Mouse (Mus musculus): Measurements from ENCODE around the gene Ttc28. TPM values are rescaled to one million over a fixed set of nuclear protein-coding genes. Genes with fewer than 3 reads are reported as not detected.

The Ttc28 gene
- polyA plus RNA-seq, 1 experiment from 2014 or later = 10.2 TPM

- 82% methylated on average over 4 of the region's 4 CpGs for WGBS
- H3K27me3 ChIP-seq (replicated peaks) = no peaks in the 10 kb centered on the region
- H3K9me3 ChIP-seq = no peaks in the 10 kb centered on the region
- H3K4me3 ChIP-seq (replicated peaks) = no peak overlapping the region
- no peak overlapping the region for H3K27ac ChIP-seq
- no peaks in the 10 kb centered on the region for H3K36me3 ChIP-seq
- no peak overlapping the region for H3K4me2 ChIP-seq
- H3K9ac ChIP-seq = no peak overlapping the region
- no peak for ATAC-seq (ENCODE audit: insufficient read depth, low FRiP score, low read depth)
- peaks cover 16% of the 10 kb centered on the region for H3K4me1 ChIP-seq
Observed at GRCm38 (mm10) chr5:111014960-111015359, 135.4 kb downstream of the Ttc28 start.

DNA sequence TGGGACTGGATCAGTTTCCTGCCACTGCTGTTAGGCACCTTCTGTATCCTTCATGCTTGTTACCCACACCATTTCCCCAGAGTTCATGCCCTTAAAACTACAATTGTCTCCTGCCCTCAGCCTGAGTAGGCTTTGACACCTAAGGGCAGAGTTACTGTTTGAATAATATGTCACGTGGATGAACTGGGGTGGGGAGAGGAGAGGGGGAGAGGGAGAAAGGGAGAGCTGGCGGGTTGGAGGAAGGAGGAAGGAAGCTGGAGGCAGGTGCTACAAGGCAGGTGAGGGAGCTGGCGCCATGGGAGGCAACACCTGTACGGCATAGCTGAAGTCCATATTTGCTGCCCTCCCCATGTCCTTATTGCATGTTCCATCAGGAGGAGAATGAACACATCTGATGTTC, 137.7 kb downstream of the Ttc28 start:
- Histone ChIP-seq H3K9ac (no peak overlapping the region), H3K4me3 (replicated peaks) (no peak overlapping the region), H3K4me1 (peaks cover 4% of the 10 kb centered on the region), H3K4me2 (no peak overlapping the region), H3K9me3 (no peaks in the 10 kb centered on the region), H3K27ac (no peak overlapping the region), H3K27me3 (replicated peaks) (no peaks in the 10 kb centered on the region), H3K36me3 (no peaks in the 10 kb centered on the region)
- ATAC-seq (ENCODE audit: insufficient read depth, low FRiP score, low read depth) = peak; percentile 65
- WGBS = 52% methylated on average over 4 of the region's 4 CpGs

DNA sequence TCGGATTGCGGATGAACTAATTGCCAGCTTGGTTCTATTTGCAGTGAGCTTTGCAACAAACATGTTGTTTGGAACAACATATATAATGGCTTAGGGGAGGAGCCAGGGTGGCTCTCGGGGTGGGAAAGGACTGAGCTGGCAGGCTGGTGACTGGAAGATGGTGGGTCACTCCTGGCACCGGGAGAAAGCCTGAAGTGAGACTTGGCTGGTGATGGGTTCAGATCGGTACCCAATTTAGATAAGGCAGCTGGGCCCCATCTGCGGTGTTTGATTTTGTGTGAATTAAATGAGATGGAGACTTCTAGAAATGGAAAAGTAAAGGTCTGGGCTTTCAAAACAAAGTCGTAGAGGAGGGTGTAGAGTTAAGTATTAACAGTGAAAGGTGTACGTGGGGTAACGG, 142.7 kb downstream of the Ttc28 start:
- no peak overlapping the region for H3K27ac ChIP-seq
- H3K36me3 ChIP-seq = no peaks in the 10 kb centered on the region
- H3K9me3 ChIP-seq = no peaks in the 10 kb centered on the region
- H3K27me3 ChIP-seq (replicated peaks) = no peaks in the 10 kb centered on the region
- WGBS = 78% methylated on average over 9 of the region's 9 CpGs
- H3K4me1 ChIP-seq = peaks cover 23% of the 10 kb centered on the region
- H3K4me3 ChIP-seq (replicated peaks) = no peak overlapping the region
- no peak overlapping the region for H3K4me2 ChIP-seq
- ATAC-seq (ENCODE audit: insufficient read depth, low FRiP score, low read depth) = no peak
- no peak overlapping the region for H3K9ac ChIP-seq

GRCm38 (mm10) chr5:111022940-111023339, 143.3 kb downstream of the Ttc28 start:
- no peak overlapping the region for H3K9ac ChIP-seq
- no peak overlapping the region for H3K27ac ChIP-seq
- 36% methylated on average over 1 of the region's 1 CpGs for WGBS
- H3K9me3 ChIP-seq = no peaks in the 10 kb centered on the region
- H3K4me2 ChIP-seq = no peak overlapping the region
- H3K4me1 ChIP-seq = peaks cover 29% of the 10 kb centered on the region
- no peak overlapping the region for H3K4me3 ChIP-seq (replicated peaks)
- no peaks in the 10 kb centered on the region for H3K27me3 ChIP-seq (replicated peaks)
- no peak for ATAC-seq (ENCODE audit: insufficient read depth, low FRiP score, low read depth)
- no peaks in the 10 kb centered on the region for H3K36me3 ChIP-seq

GRCm38 (mm10) chr5:111024621-111025020, 145.0 kb downstream of the Ttc28 start:
- no peak for ATAC-seq (ENCODE audit: insufficient read depth, low FRiP score, low read depth)

GRCm38 (mm10) chr5:111025476-111025875, 145.9 kb downstream of the Ttc28 start:
- ATAC-seq (ENCODE audit: insufficient read depth, low FRiP score, low read depth) = no peak
- Histone ChIP-seq H3K4me2 (no peak overlapping the region), H3K4me3 (replicated peaks) (no peak overlapping the region), H3K27ac (no peak overlapping the region), H3K4me1 (peaks cover 35% of the 10 kb centered on the region), H3K36me3 (no peaks in the 10 kb centered on the region), H3K9me3 (no peaks in the 10 kb centered on the region), H3K9ac (no peak overlapping the region), H3K27me3 (replicated peaks) (no peaks in the 10 kb centered on the region)
- 32% methylated on average over 14 of the region's 14 CpGs for WGBS

More at GRCm38 (mm10) chr5:111024621-111025020, 145.0 kb downstream of the Ttc28 start:
- H3K27me3 ChIP-seq (replicated peaks) = no peaks in the 10 kb centered on the region
- no peak overlapping the region for H3K4me2 ChIP-seq
- no peak overlapping the region for H3K9ac ChIP-seq
- H3K4me1 ChIP-seq = peaks cover 35% of the 10 kb centered on the region
- H3K36me3 ChIP-seq = no peaks in the 10 kb centered on the region
- WGBS = 85% methylated on average over 13 of the region's 13 CpGs
- H3K4me3 ChIP-seq (replicated peaks) = no peak overlapping the region
- H3K27ac ChIP-seq = no peak overlapping the region
- H3K9me3 ChIP-seq = no peaks in the 10 kb centered on the region

GRCm38 (mm10) chr5:111026209-111026608, 146.6 kb downstream of the Ttc28 start:
- ATAC-seq (ENCODE audit: insufficient read depth, low FRiP score, low read depth) = no peak
- no peak overlapping the region for H3K9ac ChIP-seq
- no peaks in the 10 kb centered on the region for H3K36me3 ChIP-seq
- H3K27me3 ChIP-seq (replicated peaks) = no peaks in the 10 kb centered on the region
- H3K4me3 ChIP-seq (replicated peaks) = no peak overlapping the region
- H3K9me3 ChIP-seq = no peaks in the 10 kb centered on the region
- WGBS = 37% methylated on average over 8 of the region's 8 CpGs
- H3K4me2 ChIP-seq = no peak overlapping the region
- peaks cover 35% of the 10 kb centered on the region for H3K4me1 ChIP-seq
- H3K27ac ChIP-seq = no peak overlapping the region

DNA sequence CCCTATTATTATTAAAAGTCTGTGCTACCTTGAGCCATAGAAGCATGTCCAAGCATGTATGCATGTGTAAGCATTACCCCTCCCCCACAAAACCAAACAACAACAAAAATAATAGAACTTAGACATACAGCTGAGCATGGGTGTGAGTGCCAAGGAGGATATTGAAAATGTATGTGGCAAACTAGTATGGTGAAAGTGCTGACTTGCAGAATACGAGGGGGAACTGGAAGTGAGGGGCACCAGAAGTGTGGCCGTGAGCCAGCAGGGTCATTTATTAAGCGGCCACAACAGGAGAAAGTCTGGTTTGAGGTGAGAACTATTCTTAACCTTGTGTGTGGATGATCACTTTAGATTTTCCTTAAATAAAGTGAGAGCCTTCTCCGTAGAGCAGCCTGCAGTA, 148.7 kb downstream of the Ttc28 start:
- H3K4me1 ChIP-seq = peaks cover 32% of the 10 kb centered on the region
- ATAC-seq (ENCODE audit: insufficient read depth, low FRiP score, low read depth) = no peak
- 41% methylated on average over 4 of the region's 4 CpGs for WGBS

DNA sequence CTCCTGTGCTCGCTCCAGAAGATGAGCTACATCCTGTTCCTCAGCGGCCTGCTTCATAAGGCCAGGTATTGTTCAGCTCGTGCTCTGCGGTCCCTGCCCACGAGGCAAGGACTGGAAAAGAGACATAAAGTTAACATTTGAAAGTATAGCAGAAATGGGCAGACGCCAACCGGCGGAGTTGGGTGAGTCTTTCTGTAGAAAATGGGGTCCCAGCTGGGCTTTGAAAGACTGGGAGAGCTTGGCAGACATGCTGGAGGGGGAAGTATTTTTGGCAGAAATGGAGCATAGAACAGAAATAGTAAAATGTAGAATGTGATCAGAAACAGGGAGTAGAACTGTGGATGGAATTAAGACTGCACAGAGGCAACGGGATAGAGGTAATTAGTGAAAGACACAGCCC, 149.3 kb downstream of the Ttc28 start:
- Histone ChIP-seq H3K4me2 (no peak overlapping the region), H3K27me3 (replicated peaks) (no peaks in the 10 kb centered on the region), H3K36me3 (no peaks in the 10 kb centered on the region), H3K9ac (no peak overlapping the region), H3K27ac (no peak overlapping the region), H3K4me1 (peaks cover 29% of the 10 kb centered on the region), H3K9me3 (no peaks in the 10 kb centered on the region), H3K4me3 (replicated peaks) (no peak overlapping the region)
- no peak for ATAC-seq (ENCODE audit: insufficient read depth, low FRiP score, low read depth)
- WGBS = 67% methylated on average over 9 of the region's 9 CpGs

More for the DNA sequence above, 148.7 kb downstream of the Ttc28 start:
- H3K9me3 ChIP-seq = no peaks in the 10 kb centered on the region
- H3K36me3 ChIP-seq = no peaks in the 10 kb centered on the region
- H3K4me2 ChIP-seq = no peak overlapping the region
- no peak overlapping the region for H3K9ac ChIP-seq
- no peaks in the 10 kb centered on the region for H3K27me3 ChIP-seq (replicated peaks)
- no peak overlapping the region for H3K4me3 ChIP-seq (replicated peaks)
- no peak overlapping the region for H3K27ac ChIP-seq

GRCm38 (mm10) chr5:111032687-111033295, 153.2 kb downstream of the Ttc28 start:
- Histone ChIP-seq H3K4me2 (no peak overlapping the region), H3K9me3 (no peaks in the 10 kb centered on the region), H3K4me1 (peaks cover 10% of the 10 kb centered on the region; the same call in 1 of the 2 replicates), H3K4me3 (replicated peaks) (no peak overlapping the region), H3K27ac (no peak overlapping the region), H3K27me3 (replicated peaks) (no peaks in the 10 kb centered on the region), H3K36me3 (no peaks in the 10 kb centered on the region), H3K9ac (no peak overlapping the region)
- no peak for ATAC-seq (ENCODE audit: insufficient read depth, low FRiP score, low read depth)
- 54% methylated on average over 10 of the region's 10 CpGs for WGBS

DNA sequence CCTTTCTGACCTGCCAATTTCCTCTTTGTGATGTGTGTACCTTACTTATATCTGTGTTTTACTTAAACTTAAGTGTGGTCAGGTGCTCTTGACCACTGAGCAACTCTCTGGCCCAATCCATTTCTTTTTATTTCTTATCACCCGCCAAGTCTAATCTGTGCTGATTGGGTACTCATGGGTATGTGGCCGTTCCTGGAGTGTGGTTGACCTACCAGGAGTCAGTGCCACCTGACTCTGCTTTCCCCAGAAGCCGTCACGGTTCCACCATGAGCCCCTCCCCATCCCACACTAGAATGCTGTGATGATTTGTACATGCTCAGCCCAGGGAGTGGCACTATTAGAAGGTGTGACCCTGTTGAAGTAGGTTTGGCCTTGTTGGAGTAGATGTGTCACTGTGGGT, 153.9 kb downstream of the Ttc28 start:
- no peak for ATAC-seq (ENCODE audit: insufficient read depth, low FRiP score, low read depth)
- Histone ChIP-seq H3K4me3 (replicated peaks) (no peak overlapping the region), H3K36me3 (no peaks in the 10 kb centered on the region), H3K9me3 (no peaks in the 10 kb centered on the region), H3K27ac (no peak overlapping the region), H3K27me3 (replicated peaks) (no peaks in the 10 kb centered on the region), H3K9ac (no peak overlapping the region), H3K4me2 (no peak overlapping the region), H3K4me1 (peaks cover 8% of the 10 kb centered on the region; the same call in 1 of the 2 replicates)
- 83% methylated on average over 4 of the region's 4 CpGs for WGBS

GRCm38 (mm10) chr5:111037123-111037748, 157.6 kb downstream of the Ttc28 start:
- ATAC-seq (ENCODE audit: insufficient read depth, low FRiP score, low read depth) = no peak
- H3K4me1 ChIP-seq = 0 out of 2 replicates have a peak, but pooled peaks cover 2% of the 10 kb centered on the region
- no peak overlapping the region for H3K4me2 ChIP-seq
- no peak overlapping the region for H3K9ac ChIP-seq
- H3K27me3 ChIP-seq (replicated peaks) = no peaks in the 10 kb centered on the region
- H3K27ac ChIP-seq = no peak overlapping the region
- WGBS = 60% methylated on average over 7 of the region's 7 CpGs
- H3K9me3 ChIP-seq = no peaks in the 10 kb centered on the region
- H3K4me3 ChIP-seq (replicated peaks) = no peak overlapping the region
- H3K36me3 ChIP-seq = no peaks in the 10 kb centered on the region

Measured in stomach, embryonic 15.5 days (tissue).